Mouse (Mus musculus) hindbrain, embryonic 14.5 days (tissue): Measurements from ENCODE around the gene Kat2a. TPM values are rescaled to one million over a fixed set of nuclear protein-coding genes. Genes with fewer than 3 reads are reported as not detected.

Source experiments
- ATAC-seq: fragments of 200-750 bp; cut with Nextera tagmentation; 2 replicates; pipeline ENCODE4 v1.8.0; 2017; ENCODE audit warnings: moderate number of reproducible peaks, mild to moderate bottlenecking, moderate TSS enrichment, moderate library complexity; ENCODE audit not compliant: low FRiP score
- DNase-seq: peaks from one replicate; pipeline ENCODE4 v3.0.0-alpha.2; 2015; ENCODE audit warnings: low spot score
- H3K27ac ChIP-seq: fragments of 300-500 bp; sonication (generic); 2 replicates; pipeline ENCODE4 v1.5.1; 2014; ENCODE audit warnings: mild to moderate bottlenecking, moderate library complexity
- H3K27me3 ChIP-seq: fragments of 300-500 bp; sonication (generic); 2 replicates; pipeline ENCODE4 v1.6.1; 2014; ENCODE audit warnings: mild to moderate bottlenecking, low read length, mixed read lengths; ENCODE audit not compliant: control insufficient read depth, insufficient read depth
- H3K36me3 ChIP-seq: fragments of 300-500 bp; sonication (generic); replicated peaks from 2 replicates; pipeline ENCODE4 v1.6.1; 2014; ENCODE audit not compliant: control insufficient read depth, insufficient read depth
- H3K4me1 ChIP-seq: fragments of 300-500 bp; sonication (generic); replicated peaks from 2 replicates; pipeline ENCODE4 v1.6.1; 2014; ENCODE audit warnings: antibody characterized with exemption, low read length, mixed read lengths; ENCODE audit not compliant: control insufficient read depth, insufficient read depth
- H3K4me2 ChIP-seq: fragments of 300-500 bp; sonication (generic); replicated peaks from 2 replicates; pipeline ENCODE4 v1.6.1; 2014; ENCODE audit warnings: mild to moderate bottlenecking, moderate library complexity
- H3K4me3 ChIP-seq: fragments of 300-500 bp; sonication (generic); replicated peaks from 2 replicates; pipeline ENCODE4 v1.5.1; 2014; ENCODE audit warnings: mild to moderate bottlenecking, low read length
- H3K9ac ChIP-seq: fragments of 300-500 bp; sonication (generic); 2 replicates; pipeline ENCODE4 v1.6.1; 2014
- H3K9me3 ChIP-seq: fragments of 300-500 bp; sonication (generic); 2 replicates; pipeline ENCODE4 v1.6.1; 2016; ENCODE audit warnings: low read length; ENCODE audit not compliant: control insufficient read depth
- WGBS: fragments of 180-500 bp; shearing (Covaris S2); extraction: QIAGEN DNeasy Blood & Tissue Kit; methylation state at CpG from one replicate; pipeline ENCODE4 v1.1.7; 2014; 5-methylcytosine and 5-hydroxymethylcytosine counted together
- polyA plus RNA-seq: library from polyadenylated mRNA; unstranded; fragments of >200 nt; fragmentation: Nextera tagmentation; extraction: Ambion mirVana; gene quantifications from 2 replicates; pipeline ENCODE4 v1.2.1, GENCODE M21; 2014

Gene Kat2a
- polyA plus RNA-seq, 1 experiment from 2014 or later, result 57.8 TPM

DNA sequence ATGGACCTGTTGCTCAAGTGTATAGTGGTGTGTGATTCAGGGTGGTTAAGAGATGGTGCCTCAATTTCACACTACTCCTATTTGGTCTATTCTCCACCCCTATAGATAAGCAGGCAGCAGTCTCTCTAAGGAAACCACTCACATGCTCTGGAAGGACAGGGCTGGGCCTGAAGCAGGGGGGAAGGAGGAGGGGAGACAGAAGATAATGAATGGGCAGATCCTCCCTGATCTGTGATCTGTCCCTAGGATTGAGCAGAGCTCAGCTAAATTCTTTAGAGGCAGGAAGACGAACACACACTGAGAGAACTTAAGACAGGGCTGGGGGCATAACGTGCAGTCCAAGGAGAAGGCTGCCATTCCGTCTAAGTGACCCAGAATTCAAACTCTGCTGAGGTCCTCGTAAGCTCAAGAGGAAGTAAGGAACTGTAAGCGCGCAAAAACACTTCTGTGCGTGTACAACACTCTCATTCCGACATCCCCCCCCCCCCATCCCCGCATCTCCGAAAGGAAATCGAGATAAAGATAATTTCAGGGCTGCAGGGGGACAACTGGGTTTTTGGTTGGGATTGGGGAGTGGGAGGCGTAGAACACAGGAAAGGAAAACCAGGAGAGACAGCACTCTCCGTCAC, 25.0 kb upstream of the Kat2a start:
- Histone ChIP-seq H3K9me3 (no peaks in the 10 kb centered on the region), H3K4me1 (peaks cover 9% of the 10 kb centered on the region), H3K27ac (peak overlapping the region; percentile 30; the same call in 1 of the 2 replicates), H3K9ac (peak overlapping the region; percentile 93), H3K4me2 (peak overlapping the region; percentile 76), H3K36me3 (peaks cover 10% of the 10 kb centered on the region), H3K27me3 (no peaks in the 10 kb centered on the region), H3K4me3 (peak overlapping the region; percentile 89)
- WGBS, result 2% methylated on average over 13 of the region's 13 CpGs
- ATAC-seq (no peak), DNase-seq (no peak)

DNA sequence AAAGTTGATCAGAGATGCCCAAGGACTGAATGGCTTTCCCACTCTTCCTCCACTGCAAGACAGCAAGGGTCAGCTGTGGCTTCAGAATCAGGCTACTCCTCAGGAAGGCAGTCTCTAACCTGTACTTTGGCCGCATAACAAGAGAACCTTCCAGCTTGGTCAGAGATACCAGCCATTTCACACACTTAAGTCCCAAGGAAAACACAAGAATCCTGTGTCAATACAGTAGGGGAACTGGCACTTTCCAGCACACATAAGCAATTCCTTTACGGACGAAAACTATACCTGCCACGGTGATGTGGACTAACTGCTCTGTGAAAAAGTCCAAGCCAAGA, 24.4 kb upstream of the Kat2a start:
- H3K4me1 ChIP-seq, result peaks cover 9% of the 10 kb centered on the region
- no peaks in the 10 kb centered on the region for H3K27me3 ChIP-seq
- ATAC-seq (no peak), DNase-seq (no peak)
- H3K4me2 ChIP-seq, result peak overlapping the region; percentile 76
- H3K9me3 ChIP-seq, result no peaks in the 10 kb centered on the region
- H3K4me3 ChIP-seq, result peak overlapping the region; percentile 89
- H3K9ac ChIP-seq, result peak overlapping the region; percentile 93; the same call in 1 of the 2 replicates
- H3K27ac ChIP-seq, result no peak overlapping the region
- 85% methylated on average over 4 of the region's 4 CpGs for WGBS
- H3K36me3 ChIP-seq, result peaks cover 8% of the 10 kb centered on the region

DNA sequence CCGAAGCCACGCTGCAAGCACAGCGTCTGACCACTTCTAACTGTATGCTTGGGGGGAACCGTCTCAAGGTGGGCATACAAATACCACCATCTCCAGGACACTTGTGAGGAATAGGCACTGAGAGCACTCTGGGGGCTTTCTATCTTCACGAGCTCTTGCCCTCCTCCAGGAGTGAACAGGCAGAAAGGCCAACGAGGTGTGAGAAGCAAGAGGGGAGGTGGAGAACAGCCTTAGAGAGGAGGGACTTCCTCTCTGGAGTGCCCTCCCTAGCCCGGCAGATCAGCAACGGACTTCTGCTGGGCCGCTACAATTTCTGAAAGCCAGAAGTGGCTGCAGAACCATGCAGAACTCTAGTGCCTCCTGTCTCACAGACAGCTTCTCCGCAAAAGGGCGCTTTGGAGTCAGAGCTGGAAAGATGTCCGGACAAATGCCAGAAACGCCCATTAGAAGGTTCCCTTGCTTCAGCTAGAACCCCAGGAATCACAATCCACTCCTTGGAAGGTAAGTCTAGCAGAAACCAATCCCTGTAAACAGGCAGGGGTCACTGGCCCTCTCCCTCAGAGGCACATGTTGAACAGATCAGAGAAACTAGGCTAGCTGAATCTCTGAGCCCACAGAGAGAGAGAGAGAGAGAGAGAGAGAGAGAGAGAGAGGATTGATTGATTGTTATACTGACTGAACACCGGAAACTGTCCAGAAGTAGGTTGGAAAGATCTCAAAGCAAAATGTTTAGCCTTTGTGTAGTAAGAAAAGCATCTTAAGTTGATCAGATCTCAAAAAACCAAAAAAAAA, 23.9 kb upstream of the Kat2a start:
- Histone ChIP-seq H3K9ac (0 out of 2 replicates have a peak overlapping the region, but pooled peaks have one; percentile 93), H3K4me2 (no peak overlapping the region), H3K27me3 (no peaks in the 10 kb centered on the region), H3K36me3 (peaks cover 2% of the 10 kb centered on the region; the same call in 1 of the 2 replicates), H3K27ac (no peak overlapping the region), H3K9me3 (no peaks in the 10 kb centered on the region), H3K4me3 (peak overlapping the region; percentile 89; the same call in 1 of the 2 replicates), H3K4me1 (peaks cover 9% of the 10 kb centered on the region)
- WGBS, result 87% methylated on average over 14 of the region's 14 CpGs
- DNase-seq (no peak), ATAC-seq (no peak)

DNA sequence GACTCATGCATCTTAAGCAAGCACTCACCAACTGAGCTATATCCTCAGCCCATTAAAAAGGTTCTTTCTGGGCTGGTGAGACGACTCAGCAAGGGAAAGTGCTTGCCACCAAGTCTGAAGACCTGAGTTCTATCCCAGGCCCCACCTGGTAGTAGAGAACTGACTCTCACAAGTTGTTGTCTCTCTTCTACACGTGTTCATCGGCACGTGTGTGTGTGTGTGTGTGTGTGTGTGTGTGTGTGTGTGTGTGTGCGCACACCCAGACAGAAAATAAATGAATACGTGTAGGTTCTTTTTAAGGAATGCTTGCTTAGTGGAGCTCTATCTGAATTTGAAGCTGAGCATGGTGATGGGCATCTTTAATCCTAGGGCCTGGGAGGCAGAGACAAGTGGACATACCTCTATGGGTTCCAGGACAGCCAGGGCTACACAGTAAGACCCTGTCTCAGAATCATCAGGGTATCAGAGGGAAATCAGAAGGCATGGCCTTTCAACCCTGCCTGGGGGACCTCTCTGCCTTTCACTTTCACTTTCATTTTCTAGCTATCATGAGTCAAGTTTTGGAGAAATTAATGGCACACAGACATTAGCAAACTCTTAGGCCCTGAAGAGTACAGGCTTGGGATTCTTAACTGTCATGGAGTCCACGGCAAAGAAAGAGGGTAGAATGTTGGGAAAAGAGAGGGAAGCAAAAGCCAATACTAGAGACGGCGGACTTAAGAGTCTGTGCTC, 23.0 kb upstream of the Kat2a start:
- H3K27ac ChIP-seq, result no peak overlapping the region
- DNase-seq, result no peak
- no peak overlapping the region for H3K4me3 ChIP-seq
- no peak for ATAC-seq
- H3K27me3 ChIP-seq, result no peaks in the 10 kb centered on the region
- H3K36me3 ChIP-seq, result no peaks in the 10 kb centered on the region; the same call in 1 of the 2 replicates
- no peak overlapping the region for H3K4me2 ChIP-seq
- WGBS, result 90% methylated on average over 9 of the region's 9 CpGs
- peaks cover 9% of the 10 kb centered on the region for H3K4me1 ChIP-seq
- H3K9me3 ChIP-seq, result no peaks in the 10 kb centered on the region
- no peak overlapping the region for H3K9ac ChIP-seq

- no peaks in the 10 kb centered on the region for H3K4me1 ChIP-seq
- no peak overlapping the region for H3K9ac ChIP-seq
- ATAC-seq (no peak), DNase-seq (no peak)
- 85% methylated on average over 6 of the region's 6 CpGs for WGBS
- H3K27ac ChIP-seq, result no peak overlapping the region
- H3K4me3 ChIP-seq, result no peak overlapping the region
- H3K36me3 ChIP-seq, result peaks cover 13% of the 10 kb centered on the region
- H3K4me2 ChIP-seq, result no peak overlapping the region
- no peaks in the 10 kb centered on the region for H3K9me3 ChIP-seq
- no peaks in the 10 kb centered on the region for H3K27me3 ChIP-seq
Observed at GRCm38 (mm10) chr11:100730477-100731205, 18.4 kb upstream of the Kat2a start.

DNA sequence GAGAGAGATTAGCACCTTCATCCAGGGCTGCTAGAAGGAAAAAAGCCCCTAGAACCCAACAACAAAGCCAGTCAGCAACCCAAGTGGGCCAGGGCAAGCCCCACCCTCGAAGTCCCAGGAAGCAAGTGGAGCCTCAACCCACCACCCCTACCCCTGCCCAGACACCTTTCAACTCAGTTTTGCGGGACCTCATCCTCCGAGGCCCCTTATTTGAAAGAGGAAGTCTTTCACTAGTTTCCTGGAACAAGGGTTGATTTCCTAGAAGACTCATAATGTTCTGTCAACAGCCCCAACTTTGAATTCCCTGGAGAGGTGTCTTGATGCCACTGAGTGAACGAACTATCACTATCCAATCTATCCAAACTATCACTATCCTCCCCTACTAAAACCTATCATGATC, 17.7 kb upstream of the Kat2a start:
- Histone ChIP-seq H3K27ac (no peak overlapping the region), H3K36me3 (peaks cover 13% of the 10 kb centered on the region), H3K4me3 (no peak overlapping the region), H3K4me2 (no peak overlapping the region), H3K9ac (no peak overlapping the region), H3K27me3 (no peaks in the 10 kb centered on the region), H3K4me1 (no peaks in the 10 kb centered on the region), H3K9me3 (no peaks in the 10 kb centered on the region)
- WGBS, result 90% methylated on average over 4 of the region's 4 CpGs
- no peak for DNase-seq
- ATAC-seq, result no peak

- peaks cover 13% of the 10 kb centered on the region for H3K36me3 ChIP-seq
- WGBS, result 92% methylated on average over 6 of the region's 6 CpGs
Observed at GRCm38 (mm10) chr11:100728601-100729000, 16.3 kb upstream of the Kat2a start.

DNA sequence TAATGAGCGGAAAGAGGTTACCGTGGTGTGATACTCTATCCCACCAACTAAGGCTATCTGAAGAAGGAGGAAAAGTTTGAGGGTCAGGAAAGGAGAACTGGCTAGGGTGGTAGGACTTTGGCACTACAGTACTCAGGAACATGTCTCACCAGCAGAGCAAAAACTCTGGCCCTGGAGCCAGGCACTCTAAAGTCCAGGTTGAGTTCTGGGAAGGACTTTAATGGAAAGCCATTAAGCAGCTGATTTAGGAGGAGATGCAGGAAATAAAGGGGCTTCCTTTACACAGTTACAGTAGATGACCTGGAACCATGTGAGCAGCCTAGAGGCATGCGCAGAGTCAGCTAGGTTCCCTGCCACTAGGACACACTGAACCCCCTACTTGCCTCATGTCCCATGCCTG, 14.9 kb upstream of the Kat2a start:
- H3K9ac ChIP-seq, result no peak overlapping the region
- peaks cover 4% of the 10 kb centered on the region; the same call in 1 of the 2 replicates for H3K4me1 ChIP-seq
- no peaks in the 10 kb centered on the region for H3K9me3 ChIP-seq
- DNase-seq (no peak), ATAC-seq (no peak)
- no peaks in the 10 kb centered on the region for H3K27me3 ChIP-seq
- H3K27ac ChIP-seq, result no peak overlapping the region
- WGBS, result 91% methylated on average over 3 of the region's 3 CpGs
- no peak overlapping the region for H3K4me3 ChIP-seq
- peaks cover 13% of the 10 kb centered on the region for H3K36me3 ChIP-seq
- H3K4me2 ChIP-seq, result no peak overlapping the region

More at GRCm38 (mm10) chr11:100728601-100729000, 16.3 kb upstream of the Kat2a start:
- Histone ChIP-seq H3K27ac (no peak overlapping the region), H3K27me3 (no peaks in the 10 kb centered on the region), H3K9ac (no peak overlapping the region), H3K4me3 (no peak overlapping the region), H3K4me1 (no peaks in the 10 kb centered on the region), H3K4me2 (no peak overlapping the region), H3K9me3 (no peaks in the 10 kb centered on the region)
- DNase-seq (no peak), ATAC-seq (no peak)
